Mouse (Mus musculus) 3T3-L1 (cell line): ENCODE data around the gene Usp17lb.
A peak's percentile ranks its signal among the peaks of the same experiment; 100 is the strongest.
"Not testable (repeated sequence)": the region's sequence is repeated elsewhere in the genome, so short reads cannot be mapped to it uniquely, and the experiment has no call there.

Experiments used
- DNase-seq: peaks from one replicate; pipeline ENCODE4 v3.0.0-alpha.2; 2015; ENCODE audit warnings: low read depth, low spot score

The Usp17lb gene

GRCm38 (mm10) chr7:104842503-104842902, at the start of gene Usp17lb:
Gene Usp17lb, minus strand, starts transcription at chr7:104842603.
- no peak for DNase-seq

GRCm38 (mm10) chr7:104877731-104878130, 35.3 kb upstream of the Usp17lb start, which contains the start of gene Olfr665:
Gene Olfr665, plus strand, starts transcription at chr7:104878031.
- no peak for DNase-seq

GRCm38 (mm10) chr7:104861381-104861780, 19.0 kb upstream of the Usp17lb start:
- DNase-seq = peak; percentile 90

GRCm38 (mm10) chr7:104857683-104858082, 15.3 kb upstream of the Usp17lb start:
- peak; percentile 57 for DNase-seq

- DNase-seq = not testable (repeated sequence)
Measured at GRCm38 (mm10) chr7:104856709-104857108, 14.3 kb upstream of the Usp17lb start, which contains the start of gene Usp17la. Gene Usp17la, plus strand, starts transcription at chr7:104857009.

- peak; percentile 80 for DNase-seq
Measured at GRCm38 (mm10) chr7:104855248-104855750, 12.9 kb upstream of the Usp17lb start.

- peak; percentile 91 for DNase-seq
Measured at GRCm38 (mm10) chr7:104851546-104851945, 9.1 kb upstream of the Usp17lb start.

- DNase-seq = peak; percentile 81
Measured at GRCm38 (mm10) chr7:104843731-104844287, 1.4 kb upstream of the Usp17lb start.

GRCm38 (mm10) chr7:104810335-104810734, 32.1 kb downstream of the Usp17lb start:
- not testable (repeated sequence) for DNase-seq

- DNase-seq = peak; percentile 88
Measured at GRCm38 (mm10) chr7:104790796-104791195, 51.6 kb downstream of the Usp17lb start.
